Mouse (Mus musculus) hindbrain, embryonic 12.5 days (tissue): ENCODE measurements at regions not wholly inside any gene's neighbourhood (a gene's known extent, or its start where the extent isn't known, plus 50 kb on each side); places are given as distances from the start of the nearest gene placed in this dataset.

Source experiments
- ATAC-seq: fragments of 200-750 bp; cut with Nextera tagmentation; 2 replicates; pipeline ENCODE4 v1.8.0; 2017; ENCODE audit warnings: moderate TSS enrichment; ENCODE audit not compliant: low FRiP score
- H3K27ac ChIP-seq: fragments of 300-500 bp; sonication (generic); 2 replicates; pipeline ENCODE4 v1.5.1; 2016; ENCODE audit warnings: mild to moderate bottlenecking
- H3K27me3 ChIP-seq: fragments of 300-500 bp; sonication (generic); 2 replicates; pipeline ENCODE4 v1.6.1; 2016; ENCODE audit warnings: mild to moderate bottlenecking
- H3K36me3 ChIP-seq: fragments of 300-500 bp; sonication (generic); 2 replicates; pipeline ENCODE4 v1.6.1; 2016; ENCODE audit warnings: mild to moderate bottlenecking
- H3K4me1 ChIP-seq: fragments of 300-500 bp; sonication (generic); 2 replicates; pipeline ENCODE4 v1.6.1; 2016
- H3K4me2 ChIP-seq: fragments of 300-500 bp; sonication (generic); replicated peaks from 2 replicates; pipeline ENCODE4 v1.6.1; 2016; ENCODE audit warnings: mild to moderate bottlenecking
- H3K4me3 ChIP-seq: fragments of 300-500 bp; sonication (generic); 2 replicates; pipeline ENCODE4 v1.5.1; 2016; ENCODE audit warnings: mild to moderate bottlenecking
- H3K9ac ChIP-seq: fragments of 300-500 bp; sonication (generic); 2 replicates; pipeline ENCODE4 v1.6.1; 2016; ENCODE audit warnings: mild to moderate bottlenecking, moderate library complexity
- H3K9me3 ChIP-seq: fragments of 300-500 bp; sonication (generic); replicated peaks from 2 replicates; pipeline ENCODE4 v1.6.1; 2016; ENCODE audit warnings: mild to moderate bottlenecking
- WGBS: fragments of 180-500 bp; shearing (Covaris S2); methylation state at CpG from one replicate; pipeline ENCODE4 v1.1.7; 2016; 5-methylcytosine and 5-hydroxymethylcytosine counted together

GRCm38 (mm10) chr1:111754263-111754857 is 110.4 kb downstream of the Dsel start:
- ATAC-seq: peak; percentile 46; the same call in 1 of the 2 replicates
- H3K4me2 ChIP-seq: peak overlapping the region; percentile 54
- H3K4me1 ChIP-seq: peaks cover 4% of the 10 kb centered on the region; the same call in 1 of the 2 replicates
- no peaks in the 10 kb centered on the region for H3K36me3 ChIP-seq
- H3K27me3 ChIP-seq: no peaks in the 10 kb centered on the region
- WGBS: 8% methylated on average over 15 of the region's 20 CpGs
- H3K27ac ChIP-seq: no peak overlapping the region
- H3K9ac ChIP-seq: peak overlapping the region; percentile 38; the same call in 1 of the 2 replicates
- peak overlapping the region; percentile 21 for H3K4me3 ChIP-seq
- no peaks in the 10 kb centered on the region for H3K9me3 ChIP-seq
